Mouse (Mus musculus): Measurements from ENCODE around the gene Tmem235.
A peak's percentile ranks its signal among the peaks of the same experiment; 100 is the strongest.
"Not testable (repeated sequence)": the region's sequence is repeated elsewhere in the genome, so short reads cannot be mapped to it uniquely, and the experiment has no call there.

Gene Tmem235

GRCm38 (mm10) chr11:117860601-117861000, at the start of gene Tmem235:
Tmem235 (plus strand) TSS chr11:117860752.
- DNase-seq, result no peak

- DNase-seq, result no peak
Observed at GRCm38 (mm10) chr11:117813867-117814266, 46.7 kb upstream of the Tmem235 start.

GRCm38 (mm10) chr11:117814704-117815366, 45.7 kb upstream of the Tmem235 start:
- DNase-seq, result no peak

GRCm38 (mm10) chr11:117815850-117816249, 44.7 kb upstream of the Tmem235 start:
- not testable (repeated sequence) for DNase-seq

GRCm38 (mm10) chr11:117816389-117816996, 44.1 kb upstream of the Tmem235 start:
- DNase-seq, result no peak

- DNase-seq, result no peak
Observed at GRCm38 (mm10) chr11:117819095-117819494, 41.5 kb upstream of the Tmem235 start.

- no peak for DNase-seq
Observed at GRCm38 (mm10) chr11:117820173-117820572, 40.4 kb upstream of the Tmem235 start.

- no peak for DNase-seq
Observed at GRCm38 (mm10) chr11:117821868-117822267, 38.7 kb upstream of the Tmem235 start.

- DNase-seq, result no peak
Observed at GRCm38 (mm10) chr11:117822728-117823241, 37.8 kb upstream of the Tmem235 start.

GRCm38 (mm10) chr11:117823411-117823810, 37.1 kb upstream of the Tmem235 start:
- DNase-seq, result no peak

GRCm38 (mm10) chr11:117824060-117824969, 36.2 kb upstream of the Tmem235 start:
- peak; percentile 70 for DNase-seq

GRCm38 (mm10) chr11:117825333-117826101, 35.0 kb upstream of the Tmem235 start, which contains the start of the genes Afmid and Tk1:
Afmid (plus strand) TSS chr11:117825924.
Tk1 (minus strand) TSS chr11:117826092.
- no peak for DNase-seq

GRCm38 (mm10) chr11:117826164-117826563, 34.4 kb upstream of the Tmem235 start:
- no peak for DNase-seq

GRCm38 (mm10) chr11:117826916-117827315, 33.6 kb upstream of the Tmem235 start:
- no peak for DNase-seq

GRCm38 (mm10) chr11:117827386-117827785, 33.2 kb upstream of the Tmem235 start:
- no peak for DNase-seq

- DNase-seq, result no peak
Observed at GRCm38 (mm10) chr11:117828149-117828887, 32.2 kb upstream of the Tmem235 start.

- DNase-seq, result no peak
Observed at GRCm38 (mm10) chr11:117828888-117829604, 31.5 kb upstream of the Tmem235 start.

- DNase-seq, result no peak
Observed at GRCm38 (mm10) chr11:117829671-117830215, 30.8 kb upstream of the Tmem235 start.

- DNase-seq, result no peak
Observed at GRCm38 (mm10) chr11:117830401-117830800, 30.2 kb upstream of the Tmem235 start.

Data from cerebellum, adult 9-11 months (tissue).